Mouse (Mus musculus): ENCODE results near the gene Psen2. TPM values are rescaled to one million over a fixed set of nuclear protein-coding genes. Genes with fewer than 3 reads are reported as not detected.

Gene Psen2
- polyA plus RNA-seq, 1 experiment from 2014 or later: 7.9 TPM

GRCm38 (mm10) chr1:180179100-180179499 is 84.1 kb downstream of the Psen2 start:
- no peak overlapping the region for H3K27ac ChIP-seq (ENCODE audit: low read depth)
- H3K9me3 ChIP-seq (ENCODE audit: low read depth, low read length): no peaks in the 10 kb centered on the region
- no peak for DNase-seq
- H3K4me3 ChIP-seq (ENCODE audit: low read depth, low read length): no peak overlapping the region
- no peaks in the 10 kb centered on the region for H3K27me3 ChIP-seq (ENCODE audit: insufficient read depth, low read length)
- H3K36me3 ChIP-seq (ENCODE audit: insufficient read depth): no peaks in the 10 kb centered on the region
- H3K4me2 ChIP-seq: no peak overlapping the region
- H3K4me1 ChIP-seq (ENCODE audit: insufficient read depth): no peaks in the 10 kb centered on the region
- 90% methylated on average over 4 of the region's 4 CpGs for WGBS
- no peak overlapping the region for H3K9ac ChIP-seq
- TF ChIP-seq CTCF (IDR thresholded peaks at IDR 0.05; ENCODE audit: low read depth): no peak
- ATAC-seq (ENCODE audit: insufficient read depth): no peak

- ATAC-seq (ENCODE audit: insufficient read depth): no peak
These were observed 84.9 kb downstream of the Psen2 start for GRCm38 (mm10) chr1:180178340-180178739.

More at GRCm38 (mm10) chr1:180178340-180178739, 84.9 kb downstream of the Psen2 start:
- Histone ChIP-seq H3K9ac (no peak overlapping the region), H3K27me3 (ENCODE audit: insufficient read depth, low read length) (no peaks in the 10 kb centered on the region), H3K4me2 (no peak overlapping the region), H3K9me3 (ENCODE audit: low read depth, low read length) (no peaks in the 10 kb centered on the region), H3K4me3 (ENCODE audit: low read depth, low read length) (no peak overlapping the region), H3K4me1 (ENCODE audit: insufficient read depth) (no peaks in the 10 kb centered on the region), H3K36me3 (ENCODE audit: insufficient read depth) (no peaks in the 10 kb centered on the region), H3K27ac (ENCODE audit: low read depth) (no peak overlapping the region)
- WGBS: 79% methylated on average over 9 of the region's 9 CpGs
- TF ChIP-seq CTCF (IDR thresholded peaks at IDR 0.05; ENCODE audit: low read depth): no peak
- DNase-seq: no peak

Other genes starting within 250 kb of the Psen2 start
- 4.5 and 5.2 TPM in 2 replicates for gene Coq8a, start 63.8 kb downstream of the Psen2 start, polyA plus RNA-seq (2014; fragmentation: Nextera tagmentation; extraction: Ambion mirVana)
- gene Itpkb, start 67.0 kb upstream of the Psen2 start, polyA plus RNA-seq (2014; fragmentation: Nextera tagmentation; extraction: Ambion mirVana): 8.1 and 9.0 TPM in 2 replicates
- gene Stum, start 220.1 kb upstream of the Psen2 start, polyA plus RNA-seq (2014; fragmentation: Nextera tagmentation; extraction: Ambion mirVana): not detected in 2 replicates

Data from lung, embryonic 14.5 days (tissue).